Mouse (Mus musculus) hindbrain, embryonic 14.5 days (tissue): Measurements from ENCODE around the gene Lyrm1. TPM values are rescaled to one million over a fixed set of nuclear protein-coding genes. Genes with fewer than 3 reads are reported as not detected.

Source experiments
- ATAC-seq: fragments of 200-750 bp; cut with Nextera tagmentation; 2 replicates; pipeline ENCODE4 v1.8.0; 2017; ENCODE audit warnings: moderate number of reproducible peaks, mild to moderate bottlenecking, moderate TSS enrichment, moderate library complexity; ENCODE audit not compliant: low FRiP score
- DNase-seq: peaks from one replicate; pipeline ENCODE4 v3.0.0-alpha.2; 2015; ENCODE audit warnings: low spot score
- H3K27ac ChIP-seq: fragments of 300-500 bp; sonication (generic); 2 replicates; pipeline ENCODE4 v1.5.1; 2014; ENCODE audit warnings: mild to moderate bottlenecking, moderate library complexity
- H3K27me3 ChIP-seq: fragments of 300-500 bp; sonication (generic); 2 replicates; pipeline ENCODE4 v1.6.1; 2014; ENCODE audit warnings: mild to moderate bottlenecking, low read length, mixed read lengths; ENCODE audit not compliant: control insufficient read depth, insufficient read depth
- H3K36me3 ChIP-seq: fragments of 300-500 bp; sonication (generic); replicated peaks from 2 replicates; pipeline ENCODE4 v1.6.1; 2014; ENCODE audit not compliant: control insufficient read depth, insufficient read depth
- H3K4me1 ChIP-seq: fragments of 300-500 bp; sonication (generic); replicated peaks from 2 replicates; pipeline ENCODE4 v1.6.1; 2014; ENCODE audit warnings: antibody characterized with exemption, low read length, mixed read lengths; ENCODE audit not compliant: control insufficient read depth, insufficient read depth
- H3K4me2 ChIP-seq: fragments of 300-500 bp; sonication (generic); replicated peaks from 2 replicates; pipeline ENCODE4 v1.6.1; 2014; ENCODE audit warnings: mild to moderate bottlenecking, moderate library complexity
- H3K4me3 ChIP-seq: fragments of 300-500 bp; sonication (generic); replicated peaks from 2 replicates; pipeline ENCODE4 v1.5.1; 2014; ENCODE audit warnings: mild to moderate bottlenecking, low read length
- H3K9ac ChIP-seq: fragments of 300-500 bp; sonication (generic); 2 replicates; pipeline ENCODE4 v1.6.1; 2014
- H3K9me3 ChIP-seq: fragments of 300-500 bp; sonication (generic); 2 replicates; pipeline ENCODE4 v1.6.1; 2016; ENCODE audit warnings: low read length; ENCODE audit not compliant: control insufficient read depth
- WGBS: fragments of 180-500 bp; shearing (Covaris S2); extraction: QIAGEN DNeasy Blood & Tissue Kit; methylation state at CpG from one replicate; pipeline ENCODE4 v1.1.7; 2014; 5-methylcytosine and 5-hydroxymethylcytosine counted together
- polyA plus RNA-seq: library from polyadenylated mRNA; unstranded; fragments of >200 nt; fragmentation: Nextera tagmentation; extraction: Ambion mirVana; gene quantifications from 2 replicates; pipeline ENCODE4 v1.2.1, GENCODE M21; 2014

The Lyrm1 gene
- polyA plus RNA-seq, 1 experiment from 2014 or later: 18.7 TPM

DNA sequence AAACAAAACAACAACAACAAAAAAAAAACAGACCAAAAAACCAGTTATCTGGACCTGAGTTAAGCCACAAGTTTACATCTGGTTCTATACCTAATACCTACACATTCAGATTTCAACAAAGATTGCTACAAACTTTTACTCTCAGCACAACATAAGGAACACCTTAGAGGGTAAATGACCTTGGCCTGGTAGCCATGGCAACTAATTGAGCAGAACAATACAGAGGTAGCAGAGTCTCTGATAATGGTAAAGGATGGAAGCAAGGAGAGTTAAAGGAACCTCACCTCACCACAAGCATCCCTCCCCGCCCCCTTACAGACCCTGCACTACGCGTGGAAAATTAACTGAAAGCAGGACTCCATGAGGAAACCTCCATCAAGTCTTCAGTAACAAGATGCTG lies 35.5 kb upstream of the Lyrm1 start:
- 91% methylated on average over 3 of the region's 3 CpGs for WGBS
- no peak for ATAC-seq
- H3K4me1 ChIP-seq: peaks cover 15% of the 10 kb centered on the region

DNA sequence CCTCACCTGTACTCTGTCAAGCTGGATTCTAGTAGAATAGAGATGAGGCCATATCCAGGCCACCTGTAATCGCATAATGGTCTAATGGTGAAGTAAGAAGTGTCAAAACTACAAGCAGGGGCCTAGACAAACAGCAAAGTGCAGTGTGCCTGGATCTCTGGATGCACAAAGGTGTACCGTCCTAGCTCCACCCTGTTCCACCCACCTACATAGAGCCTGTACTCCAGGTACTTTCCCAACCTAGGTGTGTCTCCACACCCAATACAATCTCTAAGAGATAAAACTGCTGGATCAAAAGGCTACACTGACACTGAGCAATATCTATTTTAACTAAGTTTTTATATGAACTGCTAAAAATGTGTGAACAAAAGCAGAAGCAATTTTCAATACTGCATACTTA lies 35.1 kb upstream of the Lyrm1 start:
- H3K9ac ChIP-seq: no peak overlapping the region
- peaks cover 15% of the 10 kb centered on the region for H3K4me1 ChIP-seq
- no peak overlapping the region for H3K27ac ChIP-seq
- H3K4me2 ChIP-seq: no peak overlapping the region
- 89% methylated on average over 2 of the region's 2 CpGs for WGBS
- H3K27me3 ChIP-seq: no peaks in the 10 kb centered on the region
- H3K4me3 ChIP-seq: no peak overlapping the region
- no peak for DNase-seq
- no peak for ATAC-seq
- H3K36me3 ChIP-seq: peaks cover 33% of the 10 kb centered on the region
- no peaks in the 10 kb centered on the region for H3K9me3 ChIP-seq

More for the DNA sequence above, 35.5 kb upstream of the Lyrm1 start:
- Histone ChIP-seq H3K9me3 (no peaks in the 10 kb centered on the region), H3K27ac (no peak overlapping the region), H3K27me3 (no peaks in the 10 kb centered on the region), H3K4me3 (no peak overlapping the region), H3K9ac (no peak overlapping the region), H3K36me3 (peaks cover 33% of the 10 kb centered on the region), H3K4me2 (no peak overlapping the region)
- DNase-seq: no peak

DNA sequence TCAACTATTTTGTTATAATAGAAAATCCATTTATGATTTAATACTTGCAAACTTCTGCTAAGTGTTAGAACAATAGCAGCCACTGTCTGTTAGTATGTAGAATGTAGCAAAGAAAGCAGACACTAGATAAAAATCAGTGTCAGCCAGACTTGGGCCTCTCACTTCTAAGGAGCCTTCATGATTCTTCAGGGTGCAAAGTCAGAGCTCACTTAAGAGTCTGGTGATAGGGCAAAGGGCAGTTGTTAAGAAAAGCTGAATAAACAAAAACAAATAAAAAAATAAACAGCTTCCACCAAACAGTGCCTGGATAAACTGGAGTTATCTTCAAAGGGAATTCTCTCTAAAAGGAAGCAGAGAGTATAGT lies 34.7 kb upstream of the Lyrm1 start:
- Histone ChIP-seq H3K9me3 (no peaks in the 10 kb centered on the region), H3K27ac (peak overlapping the region; percentile 68), H3K4me2 (no peak overlapping the region), H3K4me3 (no peak overlapping the region), H3K27me3 (no peaks in the 10 kb centered on the region), H3K4me1 (peaks cover 15% of the 10 kb centered on the region), H3K36me3 (peaks cover 33% of the 10 kb centered on the region), H3K9ac (no peak overlapping the region)
- no peak for ATAC-seq
- no peak for DNase-seq

DNA sequence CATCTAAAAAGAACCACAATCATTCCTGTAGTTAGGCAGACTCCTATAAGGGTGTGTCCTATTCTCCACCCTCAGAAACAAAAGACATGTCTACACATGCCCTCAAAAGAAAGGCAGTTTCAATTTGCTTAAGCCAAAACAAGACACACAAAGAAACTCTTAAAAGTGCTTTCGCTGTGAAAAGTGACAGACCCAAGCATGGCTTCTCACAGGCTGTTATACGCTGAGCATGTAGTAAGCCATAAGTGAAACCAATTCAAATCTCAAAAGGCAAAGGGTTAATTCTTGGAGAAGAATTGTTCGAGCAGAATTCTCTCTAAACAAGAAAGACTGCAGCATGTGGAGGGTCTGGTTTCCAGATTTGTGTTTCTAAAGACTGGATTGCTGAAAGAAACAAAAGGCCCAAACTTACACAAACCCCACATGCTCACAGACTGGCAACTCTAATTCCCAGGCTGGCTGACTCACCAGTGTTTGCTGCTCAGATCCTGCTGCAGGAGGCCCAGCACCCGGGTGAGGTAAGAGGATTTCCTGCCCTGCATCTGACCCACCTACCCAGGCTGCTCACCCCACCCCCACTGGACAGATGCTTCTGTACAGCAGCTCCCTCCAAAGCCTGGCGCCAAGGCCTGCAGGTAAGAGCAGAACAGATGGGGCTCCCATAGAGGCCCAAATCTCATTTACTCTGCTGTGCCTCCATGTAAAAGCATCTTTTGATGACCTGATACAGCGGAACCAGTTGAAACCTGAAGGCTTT lies 34.1 kb upstream of the Lyrm1 start:
- Histone ChIP-seq H3K27me3 (no peaks in the 10 kb centered on the region), H3K9ac (0 out of 2 replicates have a peak overlapping the region, but pooled peaks have one; percentile 1), H3K4me2 (no peak overlapping the region), H3K36me3 (peaks cover 29% of the 10 kb centered on the region), H3K4me3 (no peak overlapping the region), H3K4me1 (peaks cover 15% of the 10 kb centered on the region), H3K27ac (peak overlapping the region; percentile 68), H3K9me3 (no peaks in the 10 kb centered on the region)
- ATAC-seq (peak; percentile 67; the same call in 1 of the 2 replicates), DNase-seq (no peak)
- 27% methylated on average over 6 of the region's 6 CpGs for WGBS

GRCm38 (mm10) chr7:119862167-119862566 lies 33.5 kb upstream of the Lyrm1 start:
- 28% methylated on average over 1 of the region's 1 CpGs for WGBS
- peak; percentile 50 for DNase-seq
- ATAC-seq: peak; percentile 9; the same call in 1 of the 2 replicates
- Histone ChIP-seq H3K27ac (peak overlapping the region; percentile 68; the same call in 1 of the 2 replicates), H3K4me2 (no peak overlapping the region), H3K9ac (no peak overlapping the region), H3K36me3 (peaks cover 22% of the 10 kb centered on the region), H3K4me1 (peaks cover 15% of the 10 kb centered on the region), H3K4me3 (no peak overlapping the region), H3K27me3 (no peaks in the 10 kb centered on the region), H3K9me3 (no peaks in the 10 kb centered on the region)

GRCm38 (mm10) chr7:119864500-119864899 lies 31.2 kb upstream of the Lyrm1 start:
- Histone ChIP-seq H3K4me2 (no peak overlapping the region), H3K27ac (no peak overlapping the region), H3K4me1 (peaks cover 15% of the 10 kb centered on the region), H3K27me3 (no peaks in the 10 kb centered on the region), H3K9ac (no peak overlapping the region), H3K4me3 (no peak overlapping the region), H3K36me3 (peaks cover 6% of the 10 kb centered on the region; the same call in 1 of the 2 replicates), H3K9me3 (no peaks in the 10 kb centered on the region)
- DNase-seq (no peak), ATAC-seq (no peak)
- 92% methylated on average over 5 of the region's 5 CpGs for WGBS

DNA sequence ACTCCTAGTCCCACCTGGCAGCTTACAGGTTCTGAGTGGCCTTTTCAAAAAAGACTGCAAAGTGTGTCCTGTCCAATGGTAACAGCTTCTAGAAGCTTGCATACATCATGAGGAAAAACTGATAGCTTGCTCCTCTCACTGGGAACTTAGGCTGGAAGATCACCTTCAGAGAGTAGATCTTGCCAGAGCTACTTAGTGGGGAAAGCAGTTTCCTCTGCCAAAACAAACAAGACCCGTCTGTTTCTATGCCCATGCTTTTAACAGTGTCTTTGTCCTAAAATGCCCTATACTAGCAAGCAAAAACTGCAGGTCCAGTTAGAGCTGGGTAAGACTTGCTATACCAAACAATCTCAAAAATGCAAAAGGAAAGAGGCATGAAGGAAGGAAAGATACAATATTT lies 29.5 kb upstream of the Lyrm1 start:
- no peaks in the 10 kb centered on the region for H3K27me3 ChIP-seq
- no peaks in the 10 kb centered on the region for H3K9me3 ChIP-seq
- DNase-seq: no peak
- H3K9ac ChIP-seq: no peak overlapping the region
- H3K36me3 ChIP-seq: 0 out of 2 replicates have a peak, but pooled peaks cover 3% of the 10 kb centered on the region
- no peak overlapping the region for H3K27ac ChIP-seq
- no peak overlapping the region for H3K4me3 ChIP-seq
- 69% methylated on average over 1 of the region's 1 CpGs for WGBS
- ATAC-seq: no peak
- no peak overlapping the region for H3K4me2 ChIP-seq
- H3K4me1 ChIP-seq: peaks cover 10% of the 10 kb centered on the region; the same call in 1 of the 2 replicates

DNA sequence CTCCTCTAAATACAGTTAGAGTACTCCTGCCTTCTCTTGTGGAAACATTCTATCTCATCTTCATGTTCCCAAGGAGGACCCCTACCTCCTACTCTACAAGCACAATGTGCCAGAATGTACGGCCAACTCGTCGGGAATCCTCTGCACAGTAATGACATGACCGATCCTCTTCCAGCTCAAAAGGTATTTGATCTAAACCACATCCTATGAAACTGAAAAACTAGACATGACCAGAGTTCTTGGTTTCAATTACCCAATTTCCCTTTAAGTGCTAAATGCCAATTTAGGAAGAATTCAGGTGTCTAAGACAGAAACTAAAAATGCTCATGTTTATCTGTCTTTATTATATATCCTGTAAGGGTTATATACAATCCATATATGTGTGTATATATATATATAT lies 23.5 kb upstream of the Lyrm1 start:
- H3K27ac ChIP-seq: no peak overlapping the region
- H3K9ac ChIP-seq: no peak overlapping the region
- no peak for ATAC-seq
- no peak overlapping the region for H3K4me3 ChIP-seq
- no peaks in the 10 kb centered on the region for H3K4me1 ChIP-seq
- H3K36me3 ChIP-seq: peaks cover 2% of the 10 kb centered on the region; the same call in 1 of the 2 replicates
- DNase-seq: no peak
- no peaks in the 10 kb centered on the region for H3K9me3 ChIP-seq
- no peak overlapping the region for H3K4me2 ChIP-seq
- WGBS: 95% methylated on average over 4 of the region's 4 CpGs
- H3K27me3 ChIP-seq: no peaks in the 10 kb centered on the region

- Histone ChIP-seq H3K4me1 (no peaks in the 10 kb centered on the region), H3K9ac (no peak overlapping the region), H3K27ac (no peak overlapping the region), H3K4me3 (no peak overlapping the region), H3K27me3 (no peaks in the 10 kb centered on the region), H3K36me3 (peaks cover 11% of the 10 kb centered on the region; the same call in 1 of the 2 replicates), H3K9me3 (no peaks in the 10 kb centered on the region), H3K4me2 (no peak overlapping the region)
- no peak for ATAC-seq
- 32% methylated on average over 2 of the region's 2 CpGs for WGBS
- DNase-seq: no peak
These were observed 22.6 kb upstream of the Lyrm1 start for GRCm38 (mm10) chr7:119873050-119873449.
